Mouse (Mus musculus) lung, embryonic 14.5 days (tissue): ENCODE results near the gene Dusp16. TPM values are rescaled to one million over a fixed set of nuclear protein-coding genes. Genes with fewer than 3 reads are reported as not detected.

Experiments
- ATAC-seq: fragments of 200-750 bp; cut with Nextera tagmentation; 2 replicates; pipeline ENCODE4 v1.8.0; 2017; ENCODE audit warnings: mild to moderate bottlenecking, moderate TSS enrichment, moderate library complexity; ENCODE audit not compliant: insufficient read depth
- DNase-seq: peaks from one replicate; pipeline ENCODE4 v3.0.0-alpha.2; 2015
- H3K27ac ChIP-seq: fragments of 300-500 bp; sonication (generic); 2 replicates; pipeline ENCODE4 v1.5.1; 2014; ENCODE audit warnings: low read depth, mild to moderate bottlenecking, moderate library complexity
- H3K27me3 ChIP-seq: fragments of 300-500 bp; sonication (generic); 2 replicates; pipeline ENCODE4 v1.6.1; 2014; ENCODE audit warnings: low read length, control low read depth; ENCODE audit not compliant: insufficient read depth
- H3K36me3 ChIP-seq: fragments of 300-500 bp; sonication (generic); 2 replicates; pipeline ENCODE4 v1.6.1; 2014; ENCODE audit warnings: control low read depth; ENCODE audit not compliant: insufficient read depth
- H3K4me1 ChIP-seq: fragments of 300-500 bp; sonication (generic); 2 replicates; pipeline ENCODE4 v1.6.1; 2014; ENCODE audit warnings: antibody characterized with exemption, control low read depth; ENCODE audit not compliant: insufficient read depth
- H3K4me2 ChIP-seq: fragments of 300-500 bp; sonication (generic); 2 replicates; pipeline ENCODE4 v1.6.1; 2014; ENCODE audit warnings: mild to moderate bottlenecking
- H3K4me3 ChIP-seq: fragments of 300-500 bp; sonication (generic); 2 replicates; pipeline ENCODE4 v1.5.1; 2014; ENCODE audit warnings: low read depth, low read length
- H3K9ac ChIP-seq: fragments of 300-500 bp; sonication (generic); 2 replicates; pipeline ENCODE4 v1.6.1; 2014
- H3K9me3 ChIP-seq: fragments of 300-500 bp; sonication (generic); 2 replicates; pipeline ENCODE4 v1.6.1; 2016; ENCODE audit warnings: low read depth, low read length, control low read depth
- CTCF ChIP-seq: IDR thresholded peaks from 2 replicates; pipeline ENCODE4 v1.5.1; 2016; ENCODE audit warnings: antibody characterized with exemption, low read depth
- WGBS: fragments of 180-500 bp; shearing (Covaris S2); extraction: QIAGEN DNeasy Blood & Tissue Kit; methylation state at CpG from one replicate; pipeline ENCODE4 v1.1.7; 2014; 5-methylcytosine and 5-hydroxymethylcytosine counted together
- polyA plus RNA-seq: library from polyadenylated mRNA; unstranded; fragments of >200 nt; fragmentation: Nextera tagmentation; extraction: Ambion mirVana; gene quantifications from 2 replicates; pipeline ENCODE4 v1.2.1, GENCODE M21; 2014

Gene Dusp16
- polyA plus RNA-seq, 1 experiment from 2014 or later: 12.9 TPM

DNA sequence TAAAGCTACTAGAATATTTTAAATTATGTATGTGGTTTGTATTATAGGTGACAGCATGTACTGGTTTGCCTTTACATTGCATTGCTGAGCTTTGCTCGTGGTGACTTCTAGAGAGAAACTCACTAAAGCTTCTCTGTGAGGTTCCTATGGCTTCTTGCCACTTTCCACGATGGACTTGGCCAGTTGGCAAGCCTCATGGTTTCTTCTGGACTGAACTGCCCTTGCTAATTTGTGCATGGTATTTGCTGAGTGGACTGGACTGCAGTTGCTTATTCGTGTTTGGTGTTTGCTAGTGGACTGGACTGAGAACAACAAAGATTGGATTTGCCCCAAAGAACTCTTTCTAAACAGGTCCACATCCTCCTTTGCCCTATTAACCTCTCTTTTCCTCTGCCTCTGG lies 55.6 kb downstream of the Dusp16 start:
- H3K4me2 ChIP-seq: no peak overlapping the region
- ATAC-seq (no peak), DNase-seq (no peak)
- no peak overlapping the region for H3K27ac ChIP-seq
- H3K27me3 ChIP-seq: no peaks in the 10 kb centered on the region
- WGBS: 88% methylated on average over 3 of the region's 3 CpGs
- no peak for TF ChIP-seq CTCF
- H3K4me3 ChIP-seq: no peak overlapping the region
- H3K9me3 ChIP-seq: no peaks in the 10 kb centered on the region
- peaks cover 3% of the 10 kb centered on the region; the same call in 1 of the 2 replicates for H3K36me3 ChIP-seq
- no peak overlapping the region for H3K9ac ChIP-seq
- H3K4me1 ChIP-seq: no peaks in the 10 kb centered on the region

DNA sequence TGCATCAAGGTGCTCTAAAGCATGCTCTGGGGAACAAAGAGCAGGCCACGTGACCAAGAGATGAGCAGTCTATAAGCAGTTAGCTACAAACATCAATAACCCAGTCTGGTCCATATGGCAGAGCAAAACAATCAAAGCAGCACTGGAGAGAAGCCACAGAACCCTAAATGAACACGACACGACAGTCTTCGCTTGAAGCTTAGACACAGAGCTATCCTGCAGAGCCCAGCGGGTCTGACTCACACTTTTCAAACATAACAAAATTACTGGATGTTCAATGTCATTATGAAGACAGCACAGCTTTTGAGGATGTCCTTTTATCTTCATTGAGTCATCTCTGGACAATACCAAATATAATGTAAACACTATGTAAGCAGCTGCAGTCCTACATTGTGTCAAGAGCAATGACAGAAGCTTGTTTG lies 58.6 kb downstream of the Dusp16 start:
- Histone ChIP-seq H3K27ac (no peak overlapping the region), H3K9ac (no peak overlapping the region), H3K4me3 (no peak overlapping the region), H3K36me3 (no peaks in the 10 kb centered on the region; the same call in 1 of the 2 replicates), H3K4me1 (no peaks in the 10 kb centered on the region), H3K4me2 (no peak overlapping the region), H3K27me3 (no peaks in the 10 kb centered on the region), H3K9me3 (no peaks in the 10 kb centered on the region)
- ATAC-seq (no peak), DNase-seq (no peak)
- WGBS: 64% methylated on average over 5 of the region's 5 CpGs
- no peak for TF ChIP-seq CTCF

GRCm38 (mm10) chr6:134732813-134733212 lies 59.6 kb downstream of the Dusp16 start:
- Histone ChIP-seq H3K4me1 (no peaks in the 10 kb centered on the region), H3K36me3 (peaks cover 4% of the 10 kb centered on the region; the same call in 1 of the 2 replicates), H3K27ac (no peak overlapping the region), H3K27me3 (no peaks in the 10 kb centered on the region), H3K9ac (no peak overlapping the region), H3K4me3 (no peak overlapping the region), H3K4me2 (no peak overlapping the region), H3K9me3 (no peaks in the 10 kb centered on the region)
- 86% methylated on average over 8 of the region's 8 CpGs for WGBS
- no peak for TF ChIP-seq CTCF
- ATAC-seq (no peak), DNase-seq (no peak)

DNA sequence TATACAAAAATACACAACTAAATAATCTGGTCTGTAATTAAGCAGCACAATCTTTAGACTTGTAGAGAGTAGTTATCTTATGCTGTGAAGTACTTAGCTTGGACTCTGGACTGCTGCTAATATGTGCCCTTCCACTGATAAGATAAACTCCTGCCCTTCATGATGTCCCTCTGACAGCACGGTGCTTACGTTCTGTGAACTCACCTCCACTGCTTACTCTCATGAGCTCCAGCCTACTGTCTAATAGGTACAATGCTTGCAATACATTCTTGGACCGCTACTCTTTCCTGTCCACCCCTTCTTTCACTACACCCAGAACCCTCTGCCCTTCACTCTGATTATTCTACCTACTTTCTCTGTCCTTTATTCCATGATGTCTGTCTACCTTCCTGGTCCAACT lies 61.4 kb downstream of the Dusp16 start:
- H3K4me3 ChIP-seq: no peak overlapping the region
- H3K9me3 ChIP-seq: no peaks in the 10 kb centered on the region
- DNase-seq: no peak
- no peak overlapping the region for H3K9ac ChIP-seq
- no peaks in the 10 kb centered on the region for H3K27me3 ChIP-seq
- H3K27ac ChIP-seq: no peak overlapping the region
- no peak for ATAC-seq
- no peak for TF ChIP-seq CTCF
- H3K36me3 ChIP-seq: peaks cover 6% of the 10 kb centered on the region; the same call in 1 of the 2 replicates
- no peak overlapping the region for H3K4me2 ChIP-seq
- no peaks in the 10 kb centered on the region for H3K4me1 ChIP-seq
- 63% methylated on average over 3 of the region's 3 CpGs for WGBS

DNA sequence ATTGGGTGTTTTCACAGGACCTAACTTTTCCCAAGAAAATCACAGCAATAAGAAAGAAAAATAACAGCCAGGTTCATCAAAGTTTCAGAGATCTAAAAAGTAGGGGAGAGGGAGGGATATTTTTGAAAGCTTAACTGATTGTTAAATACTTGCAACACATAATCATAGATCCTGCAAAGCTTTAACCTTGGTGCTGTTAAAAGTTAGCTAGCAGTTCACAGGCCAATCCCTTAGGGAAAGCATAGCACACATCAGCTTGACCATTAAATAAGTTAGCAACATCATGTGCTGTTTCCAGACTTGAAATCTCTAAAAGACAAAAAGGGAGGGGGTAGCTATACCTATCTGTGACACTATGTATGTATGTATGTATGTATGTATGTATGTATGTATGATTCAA lies 67.0 kb downstream of the Dusp16 start:
- H3K4me1 ChIP-seq: no peaks in the 10 kb centered on the region
- no peak for ATAC-seq
- no peak overlapping the region for H3K27ac ChIP-seq
- H3K4me3 ChIP-seq: no peak overlapping the region
- DNase-seq: no peak
- no peaks in the 10 kb centered on the region for H3K9me3 ChIP-seq
- H3K9ac ChIP-seq: no peak overlapping the region
- no peak overlapping the region for H3K4me2 ChIP-seq
- H3K36me3 ChIP-seq: peaks cover 41% of the 10 kb centered on the region
- no peaks in the 10 kb centered on the region for H3K27me3 ChIP-seq
- TF ChIP-seq CTCF: no peak

DNA sequence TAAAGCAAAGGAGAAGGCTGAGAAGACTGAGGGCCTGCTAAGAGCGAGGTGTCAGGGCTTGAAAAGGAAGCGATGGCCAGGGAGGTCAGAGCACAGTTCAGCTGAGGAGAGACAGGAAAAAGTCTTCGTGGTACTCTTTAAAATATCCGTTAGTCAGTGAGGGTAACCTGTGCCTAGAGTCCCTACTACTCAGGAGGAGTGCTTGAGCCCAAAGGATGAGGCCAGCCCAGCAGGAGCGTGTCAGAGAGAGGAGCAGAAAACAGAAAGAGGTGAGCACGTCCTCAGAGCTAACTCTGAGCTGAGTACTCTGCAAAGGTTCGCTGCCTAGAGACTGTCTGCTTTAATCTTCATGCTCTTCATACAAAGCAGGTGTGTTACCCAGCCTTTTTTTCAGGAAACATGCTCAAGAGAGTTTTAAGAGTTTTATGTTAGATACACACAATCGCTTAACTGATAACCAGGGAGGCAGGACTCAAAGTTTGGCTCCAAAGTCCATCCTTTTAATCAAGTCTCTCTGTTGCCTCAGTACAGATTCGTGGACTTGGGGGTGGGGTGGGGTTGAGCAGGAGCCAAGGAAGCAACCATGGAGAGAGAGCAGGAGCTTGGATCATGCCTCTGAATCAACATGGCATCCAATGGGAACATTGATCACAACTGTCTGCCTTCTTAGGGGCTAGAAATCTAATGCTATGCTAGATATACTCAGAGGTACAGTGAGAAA lies 68.4 kb downstream of the Dusp16 start:
- peaks cover 55% of the 10 kb centered on the region for H3K36me3 ChIP-seq
- WGBS: 80% methylated on average over 9 of the region's 9 CpGs
- H3K27ac ChIP-seq: no peak overlapping the region

GRCm38 (mm10) chr6:134723326-134723725 lies 69.1 kb downstream of the Dusp16 start:
- Histone ChIP-seq H3K27ac (no peak overlapping the region), H3K9me3 (no peaks in the 10 kb centered on the region), H3K9ac (no peak overlapping the region), H3K36me3 (peaks cover 61% of the 10 kb centered on the region), H3K4me1 (no peaks in the 10 kb centered on the region), H3K4me3 (no peak overlapping the region), H3K27me3 (no peaks in the 10 kb centered on the region), H3K4me2 (no peak overlapping the region)
- ATAC-seq (no peak), DNase-seq (no peak)
- WGBS: 92% methylated on average over 7 of the region's 7 CpGs
- TF ChIP-seq CTCF: no peak

More for the DNA sequence above, 68.4 kb downstream of the Dusp16 start:
- no peaks in the 10 kb centered on the region for H3K27me3 ChIP-seq
- no peaks in the 10 kb centered on the region for H3K9me3 ChIP-seq
- no peak overlapping the region for H3K9ac ChIP-seq
- H3K4me3 ChIP-seq: no peak overlapping the region
- TF ChIP-seq CTCF: no peak
- no peaks in the 10 kb centered on the region for H3K4me1 ChIP-seq
- DNase-seq: no peak
- H3K4me2 ChIP-seq: no peak overlapping the region
- ATAC-seq: no peak

GRCm38 (mm10) chr6:134722906-134723305 lies 69.5 kb downstream of the Dusp16 start:
- TF ChIP-seq CTCF: no peak
- H3K27ac ChIP-seq: no peak overlapping the region
- DNase-seq (no peak), ATAC-seq (no peak)
- no peaks in the 10 kb centered on the region for H3K4me1 ChIP-seq
- H3K9me3 ChIP-seq: no peaks in the 10 kb centered on the region
- H3K27me3 ChIP-seq: no peaks in the 10 kb centered on the region
- H3K4me3 ChIP-seq: no peak overlapping the region
- 74% methylated on average over 8 of the region's 8 CpGs for WGBS
- H3K36me3 ChIP-seq: peaks cover 62% of the 10 kb centered on the region
- no peak overlapping the region for H3K4me2 ChIP-seq
- H3K9ac ChIP-seq: no peak overlapping the region
